Mouse (Mus musculus): ENCODE results near the gene Gm8265.
"Not testable (repeated sequence)": the region's sequence is repeated elsewhere in the genome, so short reads cannot be mapped to it uniquely, and the experiment has no call there.

Gene Gm8265

GRCm38 (mm10) chr14:5632928-5633327 is at the start of gene Gm8265:
Gm8265 (minus strand) TSS chr14:5633028.
- ATAC-seq (ENCODE audit: low TSS enrichment), result not testable (repeated sequence)

All from frontal cortex, adult (tissue).